Mouse (Mus musculus) ES-Bruce4 (cell line): Measurements from ENCODE around the gene Plin3. TPM values are rescaled to one million over a fixed set of nuclear protein-coding genes. Genes with fewer than 3 reads are reported as not detected.

Source experiments
- H3K27ac ChIP-seq: 2 replicates; pipeline ENCODE4 v1.5.1; 2012; ENCODE audit warnings: low read length, inconsistent platforms; ENCODE audit not compliant: insufficient read depth
- H3K27me3 ChIP-seq: 2 replicates; pipeline ENCODE4 v1.6.1; 2012; ENCODE audit warnings: mild to moderate bottlenecking, low read length, inconsistent platforms; ENCODE audit not compliant: control insufficient read depth, poor library complexity, insufficient read depth, severe bottlenecking
- H3K36me3 ChIP-seq: 2 replicates; pipeline ENCODE4 v1.6.1; 2012; ENCODE audit warnings: inconsistent platforms, mild to moderate bottlenecking, low read length, moderate library complexity; ENCODE audit not compliant: control insufficient read depth, poor library complexity, insufficient read depth, severe bottlenecking
- H3K4me1 ChIP-seq: one replicate; pipeline ENCODE4 v1.8.1; 2011; ENCODE audit warnings: low read length; ENCODE audit not compliant: control insufficient read depth, insufficient read depth
- H3K4me3 ChIP-seq: 2 replicates; pipeline ENCODE4 v1.5.1; 2011; ENCODE audit warnings: low read depth, mild to moderate bottlenecking, low read length
- H3K9ac ChIP-seq: 2 replicates; pipeline ENCODE4 v1.6.1; 2012; ENCODE audit warnings: low read depth, mild to moderate bottlenecking, inconsistent platforms; ENCODE audit not compliant: poor library complexity, severe bottlenecking
- H3K9me3 ChIP-seq: replicated peaks from 2 replicates; pipeline ENCODE4 v1.6.1; 2012; ENCODE audit warnings: mild to moderate bottlenecking, low read length, inconsistent platforms; ENCODE audit not compliant: control insufficient read depth, poor library complexity, insufficient read depth, severe bottlenecking
- CTCF ChIP-seq: IDR thresholded peaks from one replicate; pipeline ENCODE4 v1.8.1; 2011; ENCODE audit warnings: low read depth, low read length
- EP300 ChIP-seq: IDR thresholded peaks from 2 replicates; pipeline ENCODE4 v1.6.1; 2011; ENCODE audit warnings: low read depth, low read length; ENCODE audit not compliant: insufficient read depth
- POLR2A ChIP-seq: IDR thresholded peaks from one replicate; pipeline ENCODE4 v1.8.1; 2011; ENCODE audit warnings: low read length; ENCODE audit not compliant: insufficient read depth
- polyA plus RNA-seq: library from polyadenylated mRNA; stranded (reverse); fragments of >200 nt; gene quantifications from 2 replicates; pipeline ENCODE4 v1.2.4, GENCODE M21; 2011; ENCODE audit warnings: low read depth; ENCODE audit not compliant: missing spikeins, insufficient read depth, insufficient read length

The Plin3 gene
- polyA plus RNA-seq, 1 experiment = 57.1 TPM

DNA sequence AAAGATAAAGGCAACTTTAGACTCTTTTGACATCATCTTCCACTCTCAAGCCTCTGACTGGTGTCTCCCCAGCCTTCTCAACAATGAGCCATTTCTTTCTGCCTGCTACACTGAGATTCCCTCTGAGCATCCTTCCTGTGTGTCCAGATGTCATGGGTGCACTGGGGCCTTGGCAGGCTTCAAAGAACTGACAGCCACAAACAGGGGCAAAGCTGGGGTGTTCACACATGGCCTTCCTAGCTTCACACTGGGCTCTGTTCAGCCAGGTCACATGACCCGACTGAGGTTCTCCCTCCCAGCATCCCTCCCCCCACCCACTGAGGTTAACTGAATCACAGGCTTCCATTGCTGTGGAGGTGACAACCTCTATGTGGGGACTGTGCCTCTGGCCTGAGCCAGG lies 3.5 kb upstream of the Plin3 start:
- TF ChIP-seq EP300 (no peak), POLR2A (no peak), CTCF (no peak)

DNA sequence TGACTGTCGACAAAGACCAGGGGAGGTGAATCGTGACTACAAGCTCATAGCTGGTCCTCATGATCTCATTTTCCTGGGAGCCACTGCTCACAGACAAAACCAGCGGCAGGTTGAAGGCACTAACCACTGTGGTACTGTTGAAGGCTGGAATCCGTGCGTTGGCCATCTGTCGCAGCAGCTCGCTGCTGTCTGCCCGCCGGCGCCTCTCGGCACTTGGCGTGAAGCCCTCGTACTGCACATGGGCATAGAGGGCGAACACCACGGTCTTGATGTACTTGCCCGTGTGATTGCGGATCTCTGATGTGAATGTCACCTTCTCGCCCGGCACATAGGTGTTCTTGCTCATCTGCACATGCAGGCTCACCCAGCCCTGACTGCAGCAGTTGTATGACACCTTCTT lies 1.6 kb upstream of the Plin3 start:
- H3K9me3 ChIP-seq = no peaks in the 10 kb centered on the region
- H3K27ac ChIP-seq = no peak overlapping the region
- H3K4me3 ChIP-seq = no peak overlapping the region
- no peaks in the 10 kb centered on the region for H3K27me3 ChIP-seq
- TF ChIP-seq EP300 = no peak
- no peak for TF ChIP-seq POLR2A
- TF ChIP-seq CTCF = no peak
- H3K36me3 ChIP-seq = no peaks in the 10 kb centered on the region
- H3K9ac ChIP-seq = no peak overlapping the region
- peaks cover 9% of the 10 kb centered on the region for H3K4me1 ChIP-seq

More for the DNA sequence above, 3.5 kb upstream of the Plin3 start:
- Histone ChIP-seq H3K4me1 (peaks cover 9% of the 10 kb centered on the region), H3K9ac (no peak overlapping the region), H3K27me3 (no peaks in the 10 kb centered on the region), H3K4me3 (no peak overlapping the region), H3K36me3 (no peaks in the 10 kb centered on the region), H3K9me3 (no peaks in the 10 kb centered on the region), H3K27ac (no peak overlapping the region)

DNA sequence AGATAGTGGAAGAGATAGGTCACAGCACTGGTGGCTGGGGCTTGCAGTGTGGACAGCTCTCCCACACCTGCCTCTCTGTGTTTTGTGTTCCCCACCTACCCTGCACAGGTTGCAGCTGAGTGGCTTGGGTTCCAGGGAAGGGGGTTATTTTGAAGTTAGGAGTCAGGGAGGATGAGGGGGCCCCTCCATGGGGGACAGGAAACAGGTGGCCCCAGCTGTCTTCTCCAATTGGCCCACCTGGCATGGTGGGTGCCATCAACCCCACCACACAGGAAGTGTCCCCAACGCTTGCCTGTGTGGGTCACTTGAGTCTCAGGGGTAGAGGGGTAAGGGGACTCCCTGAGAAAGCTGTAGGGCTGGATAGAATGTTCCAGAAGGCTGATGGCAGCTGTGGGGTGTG lies 618 bp upstream of the Plin3 start:
- H3K27ac ChIP-seq = no peak overlapping the region
- H3K27me3 ChIP-seq = no peaks in the 10 kb centered on the region
- TF ChIP-seq CTCF = no peak
- no peak for TF ChIP-seq POLR2A
- no peak for TF ChIP-seq EP300

DNA sequence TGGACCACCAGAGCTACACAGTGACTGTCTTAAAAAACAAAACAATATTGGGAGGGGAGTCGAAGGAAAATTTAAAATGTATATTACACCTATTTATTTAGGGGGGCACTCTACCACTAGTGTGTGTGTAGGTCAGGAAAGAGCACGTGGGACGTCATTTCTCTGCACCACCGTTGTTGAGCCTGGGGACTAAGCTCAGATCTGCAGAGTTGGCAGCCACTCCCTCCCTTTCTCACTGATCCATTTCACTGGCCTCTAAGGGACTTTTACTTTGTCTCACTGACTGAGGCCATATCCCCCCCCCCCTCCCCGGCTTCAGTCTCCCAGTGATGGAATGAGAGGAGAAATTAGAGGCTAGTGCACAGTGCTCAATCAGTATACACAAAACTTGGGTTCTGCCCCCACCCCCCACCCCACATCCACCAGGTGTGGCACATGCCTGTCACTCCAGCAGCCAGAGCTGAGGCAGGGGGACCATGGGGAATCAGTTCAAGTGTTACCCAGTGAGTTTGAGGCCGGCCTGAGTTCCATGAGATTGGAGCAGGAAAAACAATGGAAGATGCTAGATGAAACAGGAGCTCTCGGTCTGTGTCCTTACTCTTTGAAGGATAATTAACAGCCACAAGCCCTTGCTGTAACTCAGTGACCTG lies 722 bp downstream of the Plin3 start:
- Histone ChIP-seq H3K9ac (peak overlapping the region; percentile 65), H3K4me1 (peaks cover 9% of the 10 kb centered on the region), H3K36me3 (no peaks in the 10 kb centered on the region), H3K4me3 (no peak overlapping the region), H3K9me3 (no peaks in the 10 kb centered on the region), H3K27ac (peak overlapping the region; percentile 86), H3K27me3 (no peaks in the 10 kb centered on the region)
- TF ChIP-seq EP300 = no peak
- no peak for TF ChIP-seq POLR2A
- no peak for TF ChIP-seq CTCF

More for the DNA sequence above, 618 bp upstream of the Plin3 start:
- Histone ChIP-seq H3K36me3 (no peaks in the 10 kb centered on the region), H3K9ac (no peak overlapping the region), H3K4me1 (peaks cover 9% of the 10 kb centered on the region), H3K9me3 (no peaks in the 10 kb centered on the region), H3K4me3 (no peak overlapping the region)

DNA sequence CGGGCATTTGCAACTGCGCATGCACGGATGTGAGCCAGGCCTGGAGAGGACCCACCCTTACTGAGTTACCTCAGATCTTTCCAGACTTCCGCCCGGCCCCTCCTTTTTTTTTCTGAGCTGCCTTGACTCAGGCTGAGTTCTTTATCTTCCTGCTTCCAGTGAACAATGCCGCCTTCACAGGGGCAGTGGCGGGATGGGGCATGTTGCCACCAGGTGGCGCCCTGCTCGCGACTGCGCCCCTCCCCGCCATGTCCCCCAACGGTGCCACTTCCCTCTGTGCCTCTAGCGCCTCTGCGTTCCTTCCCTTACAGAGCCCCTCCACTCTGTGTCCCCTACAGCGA lies 1.5 kb downstream of the Plin3 start:
- Histone ChIP-seq H3K4me3 (peak overlapping the region; percentile 42), H3K4me1 (peaks cover 9% of the 10 kb centered on the region), H3K9me3 (no peaks in the 10 kb centered on the region), H3K36me3 (peaks cover 5% of the 10 kb centered on the region; the same call in 1 of the 2 replicates), H3K9ac (peak overlapping the region; percentile 65), H3K27me3 (no peaks in the 10 kb centered on the region), H3K27ac (peak overlapping the region; percentile 92)
- TF ChIP-seq EP300 (peak; percentile 76), CTCF (peak; percentile 95), POLR2A (peak; percentile 62)

DNA sequence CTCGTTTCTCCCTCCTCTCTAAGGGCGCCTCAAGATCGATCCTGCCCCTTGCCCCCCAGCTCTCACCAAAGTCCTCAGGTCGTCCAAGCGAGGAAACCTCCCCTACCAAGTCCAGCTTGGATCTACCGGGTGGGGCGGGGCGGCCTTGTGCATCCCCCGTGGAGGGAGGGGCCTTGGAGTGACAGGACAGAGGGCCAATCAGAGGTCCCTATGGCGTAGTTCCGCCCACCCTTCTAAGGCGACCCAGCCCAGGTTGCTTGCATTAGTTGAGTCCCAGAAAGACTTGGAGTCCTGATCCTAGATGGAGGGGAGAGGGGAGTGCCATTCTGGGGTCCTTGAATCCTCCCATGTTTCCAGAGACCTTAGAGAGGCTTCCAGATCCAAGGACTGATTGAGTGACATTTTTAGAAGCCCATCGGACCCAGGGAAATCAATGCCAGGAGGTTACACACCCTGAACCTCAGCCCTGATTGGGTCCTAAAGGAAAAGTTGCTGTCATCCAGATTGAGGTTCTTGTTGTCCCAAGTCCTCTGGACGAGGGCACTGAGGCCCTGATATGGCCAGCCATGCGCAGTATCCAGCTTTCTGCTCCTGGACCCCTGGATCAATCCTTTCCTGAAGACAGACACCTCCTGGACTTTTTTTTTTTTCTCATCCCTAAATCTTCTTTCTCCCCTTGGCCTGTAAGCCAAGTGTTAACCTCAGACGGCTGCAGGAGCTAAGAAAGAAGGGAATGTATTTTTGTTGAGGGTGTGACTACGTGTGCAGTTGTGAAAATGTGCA lies 2.1 kb downstream of the Plin3 start:
- Histone ChIP-seq H3K36me3 (peaks cover 10% of the 10 kb centered on the region), H3K4me3 (peak overlapping the region; percentile 80), H3K9ac (peak overlapping the region; percentile 57), H3K27ac (peak overlapping the region; percentile 92), H3K9me3 (no peaks in the 10 kb centered on the region), H3K27me3 (no peaks in the 10 kb centered on the region), H3K4me1 (peaks cover 9% of the 10 kb centered on the region)
- TF ChIP-seq POLR2A (peak; percentile 63), EP300 (no peak), CTCF (no peak)
